Mouse (Mus musculus): ENCODE measurements at regions not wholly inside any gene's neighbourhood (a gene's known extent, or its start where the extent isn't known, plus 50 kb on each side); places are given as distances from the start of the nearest gene placed in this dataset.

DNA sequence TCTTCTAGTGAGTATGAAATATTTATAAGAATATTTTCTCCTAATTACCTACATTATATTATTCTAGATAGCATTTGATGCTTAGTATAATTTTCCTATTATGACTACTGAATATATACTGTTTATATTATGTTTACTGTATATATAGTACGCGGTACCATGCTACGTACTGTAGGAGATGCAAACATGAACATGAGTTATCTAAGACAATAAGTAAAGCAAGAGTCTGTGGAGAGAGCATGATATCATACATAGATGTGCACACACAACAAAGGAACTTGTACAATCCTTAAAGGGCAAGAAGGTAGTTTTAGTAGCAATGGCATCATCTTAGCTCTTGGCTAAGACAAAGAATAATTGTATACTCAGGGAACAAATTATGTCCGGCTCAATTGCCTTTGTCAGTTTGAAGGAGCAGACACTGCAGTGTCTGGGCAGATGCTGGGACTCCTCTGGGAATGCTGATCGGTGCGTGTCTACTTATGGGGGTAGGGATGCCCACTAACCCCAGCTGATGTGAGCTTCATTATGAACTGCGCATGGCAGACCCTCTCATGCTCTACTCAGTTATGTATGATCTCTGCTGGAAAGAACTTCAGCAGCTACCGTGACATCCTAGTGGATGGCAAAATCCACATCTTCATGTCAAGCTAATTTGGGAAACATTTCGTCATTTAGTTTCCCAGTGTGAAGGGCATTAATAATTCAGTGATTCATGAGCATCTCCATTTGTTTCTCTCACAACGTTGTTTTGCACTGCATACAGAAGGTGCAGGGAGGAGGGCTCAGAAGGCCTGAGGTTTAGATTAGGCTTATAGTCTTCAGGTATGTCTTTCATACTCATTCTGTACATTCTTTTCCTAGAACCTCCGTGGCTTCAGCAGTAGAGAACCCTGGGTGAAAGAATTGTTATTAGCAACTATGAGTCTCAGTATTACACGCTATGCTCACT lies 70.8 kb upstream of the Mycbp2 start:
- intact Hi-C loops (cut with DNase I) = no loop called here
- H3K27me3 ChIP-seq (ENCODE audit: control insufficient read depth, insufficient read depth, low read length) = no peaks in the 10 kb centered on the region
- no peaks in the 10 kb centered on the region for H3K36me3 ChIP-seq (ENCODE audit: control insufficient read depth, insufficient read depth, low read length)
- H3K9ac ChIP-seq (ENCODE audit: low read depth, low read length) = no peak overlapping the region
- no peak overlapping the region for H3K4me3 ChIP-seq
- WGBS = 86% methylated on average over 12 of the region's 12 CpGs
- TF ChIP-seq POLR2A (IDR thresholded peaks at IDR 0.05; ENCODE audit: insufficient read depth, low read depth, low read length) (no peak), EP300 (IDR thresholded peaks at IDR 0.05; ENCODE audit: insufficient read depth, low read depth, low read length) (no peak), CTCF (IDR thresholded peaks at IDR 0.05) (no peak)
- H3K4me1 ChIP-seq (ENCODE audit: control insufficient read depth, insufficient read depth, low read length) = no peaks in the 10 kb centered on the region
- no peak for DNase-seq
- no peaks in the 10 kb centered on the region for H3K79me2 ChIP-seq (replicated peaks; ENCODE audit: control insufficient read depth, insufficient read depth, low read length)
- no peak overlapping the region for H3K27ac ChIP-seq

DNA sequence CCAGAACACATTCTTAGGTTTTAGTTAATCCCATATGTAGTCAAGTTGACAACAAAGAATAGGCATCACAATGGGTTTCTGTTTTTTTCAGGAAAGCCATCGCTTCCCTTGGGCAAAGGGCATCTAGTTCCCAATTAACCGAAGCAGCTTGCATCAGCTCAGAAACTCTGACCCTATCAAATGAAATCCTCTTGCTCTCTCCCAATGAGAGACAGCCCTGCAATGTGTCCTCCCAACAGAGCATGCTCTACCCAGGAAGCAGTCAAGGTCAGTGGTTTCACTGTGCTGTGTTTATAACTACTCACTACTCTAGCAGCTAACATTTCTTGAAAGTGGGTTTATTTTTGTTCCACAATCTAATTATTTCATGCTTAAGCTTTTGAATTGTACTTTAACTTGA lies 58.0 kb upstream of the Mycbp2 start:
- intact Hi-C loops (cut with DNase I) = no loop called here
- 88% methylated on average over 2 of the region's 2 CpGs for WGBS
- no peak for TF ChIP-seq EP300 (IDR thresholded peaks at IDR 0.05; ENCODE audit: insufficient read depth, low read depth, low read length)
- TF ChIP-seq POLR2A (IDR thresholded peaks at IDR 0.05; ENCODE audit: insufficient read depth, low read depth, low read length) = no peak
- no peak for TF ChIP-seq CTCF (IDR thresholded peaks at IDR 0.05)

DNA sequence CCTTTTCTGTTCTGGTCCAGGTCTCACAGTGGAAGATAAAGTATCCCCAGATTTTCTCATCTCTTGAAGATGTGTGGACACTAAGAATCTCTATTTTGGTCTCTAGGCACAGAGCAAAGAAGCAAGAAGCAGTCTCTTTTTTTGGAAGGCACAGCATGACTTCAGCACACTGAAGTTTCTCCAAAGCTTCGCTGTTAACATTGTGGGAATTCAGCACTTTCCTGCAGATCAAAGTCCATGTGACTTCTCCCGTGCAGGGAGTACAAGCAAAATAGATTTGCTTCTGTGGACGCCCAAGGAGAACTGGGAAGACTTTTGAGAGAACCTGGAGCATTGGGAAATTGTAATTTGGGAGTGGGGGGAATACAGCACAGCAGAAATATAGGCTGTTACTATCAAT lies 56.4 kb upstream of the Mycbp2 start:
- Histone ChIP-seq H3K4me1 (ENCODE audit: control insufficient read depth, insufficient read depth, low read length) (no peaks in the 10 kb centered on the region), H3K4me3 (no peak overlapping the region), H3K36me3 (ENCODE audit: control insufficient read depth, insufficient read depth, low read length) (no peaks in the 10 kb centered on the region), H3K79me2 (replicated peaks; ENCODE audit: control insufficient read depth, insufficient read depth, low read length) (no peaks in the 10 kb centered on the region), H3K27ac (no peak overlapping the region), H3K9ac (ENCODE audit: low read depth, low read length) (no peak overlapping the region), H3K27me3 (ENCODE audit: control insufficient read depth, insufficient read depth, low read length) (no peaks in the 10 kb centered on the region)
- WGBS = 66% methylated on average over 3 of the region's 3 CpGs
- DNase-seq = no peak
- intact Hi-C loops (cut with DNase I) = no loop called here
- TF ChIP-seq CTCF (IDR thresholded peaks at IDR 0.05) (no peak), POLR2A (IDR thresholded peaks at IDR 0.05; ENCODE audit: insufficient read depth, low read depth, low read length) (no peak), EP300 (IDR thresholded peaks at IDR 0.05; ENCODE audit: insufficient read depth, low read depth, low read length) (no peak)

More for the DNA sequence above, 58.0 kb upstream of the Mycbp2 start:
- Histone ChIP-seq H3K9ac (ENCODE audit: low read depth, low read length) (no peak overlapping the region), H3K36me3 (ENCODE audit: control insufficient read depth, insufficient read depth, low read length) (no peaks in the 10 kb centered on the region), H3K4me3 (no peak overlapping the region), H3K27ac (no peak overlapping the region), H3K79me2 (replicated peaks; ENCODE audit: control insufficient read depth, insufficient read depth, low read length) (no peaks in the 10 kb centered on the region), H3K4me1 (ENCODE audit: control insufficient read depth, insufficient read depth, low read length) (no peaks in the 10 kb centered on the region), H3K27me3 (ENCODE audit: control insufficient read depth, insufficient read depth, low read length) (no peaks in the 10 kb centered on the region)
- DNase-seq = no peak

DNA sequence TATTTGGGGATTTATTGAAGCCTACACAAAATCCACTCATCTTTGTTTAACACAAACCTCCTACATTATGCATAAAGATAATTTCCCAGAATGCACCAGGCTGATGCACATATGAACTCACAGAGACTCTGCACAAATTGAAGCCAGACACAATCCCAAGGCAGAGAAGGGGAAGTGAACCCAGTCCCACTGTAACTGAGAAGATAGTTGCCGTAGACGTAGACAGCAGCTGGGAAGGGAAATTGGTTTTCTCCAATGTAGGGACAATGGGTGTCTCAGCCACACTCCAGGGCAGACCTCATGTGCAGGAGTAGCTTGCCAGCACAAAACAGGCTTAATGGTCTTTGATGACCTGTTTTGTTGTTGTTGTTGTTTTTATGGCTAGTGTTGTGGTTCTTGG lies 55.4 kb upstream of the Mycbp2 start:
- Histone ChIP-seq H3K4me3 (no peak overlapping the region), H3K27me3 (ENCODE audit: control insufficient read depth, insufficient read depth, low read length) (no peaks in the 10 kb centered on the region), H3K4me1 (ENCODE audit: control insufficient read depth, insufficient read depth, low read length) (no peaks in the 10 kb centered on the region), H3K9ac (ENCODE audit: low read depth, low read length) (no peak overlapping the region), H3K27ac (no peak overlapping the region), H3K36me3 (ENCODE audit: control insufficient read depth, insufficient read depth, low read length) (no peaks in the 10 kb centered on the region), H3K79me2 (replicated peaks; ENCODE audit: control insufficient read depth, insufficient read depth, low read length) (no peaks in the 10 kb centered on the region)
- no peak for DNase-seq
- intact Hi-C loops (cut with DNase I) = no loop called here
- TF ChIP-seq POLR2A (IDR thresholded peaks at IDR 0.05; ENCODE audit: insufficient read depth, low read depth, low read length) = no peak
- TF ChIP-seq CTCF (IDR thresholded peaks at IDR 0.05) = no peak
- no peak for TF ChIP-seq EP300 (IDR thresholded peaks at IDR 0.05; ENCODE audit: insufficient read depth, low read depth, low read length)
- 68% methylated on average over 2 of the region's 2 CpGs for WGBS

DNA sequence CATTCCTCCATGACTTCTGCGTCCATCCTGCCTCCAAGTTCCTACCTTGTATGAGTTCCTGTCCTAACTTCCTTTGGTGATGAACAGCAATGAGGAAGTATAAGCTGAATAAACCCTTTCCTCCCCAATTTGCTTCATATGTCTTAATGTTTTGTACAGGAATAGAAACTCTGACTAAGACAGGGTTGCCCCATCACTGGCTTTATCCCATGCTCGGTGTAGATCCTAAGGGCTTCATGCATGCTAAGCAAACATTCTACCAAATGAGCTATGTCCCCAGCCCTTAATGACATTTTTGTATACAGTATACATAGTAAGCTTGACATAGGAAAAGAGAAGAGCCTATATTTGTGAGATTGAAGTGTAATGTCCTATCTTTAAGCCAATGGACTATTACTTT lies 54.7 kb upstream of the Mycbp2 start:
- TF ChIP-seq EP300 (IDR thresholded peaks at IDR 0.05; ENCODE audit: insufficient read depth, low read depth, low read length) = no peak
- TF ChIP-seq POLR2A (IDR thresholded peaks at IDR 0.05; ENCODE audit: insufficient read depth, low read depth, low read length) = no peak
- TF ChIP-seq CTCF (IDR thresholded peaks at IDR 0.05) = no peak

DNA sequence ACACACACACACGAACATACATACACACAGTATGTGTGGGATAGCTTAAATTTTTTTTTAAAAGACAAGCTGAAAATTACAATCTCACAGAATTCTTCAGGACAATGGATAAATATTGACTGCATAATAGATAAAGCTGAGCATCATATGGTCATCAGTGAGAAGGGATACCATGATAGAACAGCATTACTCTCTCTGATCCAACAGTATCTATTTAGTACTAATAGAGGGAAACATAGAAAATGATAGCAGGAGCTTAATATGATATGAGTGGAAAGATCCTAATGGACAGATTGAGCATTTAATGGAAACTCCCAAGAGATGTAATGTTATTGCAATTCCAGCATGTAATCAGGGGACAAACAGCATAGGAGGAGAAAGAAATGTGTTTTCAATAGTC lies 51.8 kb upstream of the Mycbp2 start:
- WGBS = 67% methylated on average over 1 of the region's 1 CpGs
- Histone ChIP-seq H3K79me2 (replicated peaks; ENCODE audit: control insufficient read depth, insufficient read depth, low read length) (no peaks in the 10 kb centered on the region), H3K36me3 (ENCODE audit: control insufficient read depth, insufficient read depth, low read length) (no peaks in the 10 kb centered on the region), H3K27ac (no peak overlapping the region), H3K4me1 (ENCODE audit: control insufficient read depth, insufficient read depth, low read length) (no peaks in the 10 kb centered on the region), H3K4me3 (no peak overlapping the region), H3K9ac (ENCODE audit: low read depth, low read length) (no peak overlapping the region), H3K27me3 (ENCODE audit: control insufficient read depth, insufficient read depth, low read length) (no peaks in the 10 kb centered on the region)
- TF ChIP-seq EP300 (IDR thresholded peaks at IDR 0.05; ENCODE audit: insufficient read depth, low read depth, low read length) = no peak
- DNase-seq = no peak
- intact Hi-C loops (cut with DNase I) = no loop called here

More for the DNA sequence above, 54.7 kb upstream of the Mycbp2 start:
- Histone ChIP-seq H3K79me2 (replicated peaks; ENCODE audit: control insufficient read depth, insufficient read depth, low read length) (no peaks in the 10 kb centered on the region), H3K4me3 (no peak overlapping the region), H3K27me3 (ENCODE audit: control insufficient read depth, insufficient read depth, low read length) (no peaks in the 10 kb centered on the region), H3K4me1 (ENCODE audit: control insufficient read depth, insufficient read depth, low read length) (no peaks in the 10 kb centered on the region), H3K36me3 (ENCODE audit: control insufficient read depth, insufficient read depth, low read length) (no peaks in the 10 kb centered on the region), H3K9ac (ENCODE audit: low read depth, low read length) (no peak overlapping the region), H3K27ac (no peak overlapping the region)
- DNase-seq = no peak
- intact Hi-C loops (cut with DNase I) = no loop called here
- 75% methylated on average over 2 of the region's 2 CpGs for WGBS
